Mouse (Mus musculus): ENCODE data around the gene Gm44502. TPM values are rescaled to one million over a fixed set of nuclear protein-coding genes. Genes with fewer than 3 reads are reported as not detected.
A peak's percentile ranks its signal among the peaks of the same experiment; 100 is the strongest.

Gene Gm44502
- polyA plus RNA-seq, 1 experiment from 2014 or later = not detected

- ATAC-seq (ENCODE audit: low FRiP score, low read depth) = no peak
Measured at GRCm38 (mm10) chr15:89468577-89468976, 39.1 kb upstream of the Gm44502 start.

GRCm38 (mm10) chr15:89465052-89465451, 35.6 kb upstream of the Gm44502 start:
- no peaks in the 10 kb centered on the region for H3K9me3 ChIP-seq
- no peak overlapping the region for H3K27ac ChIP-seq
- H3K4me1 ChIP-seq = no peaks in the 10 kb centered on the region
- H3K27me3 ChIP-seq = peaks cover 5% of the 10 kb centered on the region; the same call in 1 of the 2 replicates
- no peak for ATAC-seq (ENCODE audit: low FRiP score, low read depth)
- no peak overlapping the region for H3K9ac ChIP-seq
- H3K4me3 ChIP-seq = no peak overlapping the region
- no peak overlapping the region for H3K4me2 ChIP-seq (replicated peaks)
- no peaks in the 10 kb centered on the region for H3K36me3 ChIP-seq
- WGBS = 4% methylated on average over 1 of the region's 1 CpGs

More at GRCm38 (mm10) chr15:89468577-89468976, 39.1 kb upstream of the Gm44502 start:
- H3K27me3 ChIP-seq = no peaks in the 10 kb centered on the region
- no peaks in the 10 kb centered on the region for H3K4me1 ChIP-seq
- H3K9me3 ChIP-seq = no peaks in the 10 kb centered on the region
- no peak overlapping the region for H3K4me3 ChIP-seq
- H3K9ac ChIP-seq = no peak overlapping the region
- H3K36me3 ChIP-seq = no peaks in the 10 kb centered on the region
- WGBS = 30% methylated on average over 2 of the region's 2 CpGs
- no peak overlapping the region for H3K4me2 ChIP-seq (replicated peaks)
- no peak overlapping the region for H3K27ac ChIP-seq

DNA sequence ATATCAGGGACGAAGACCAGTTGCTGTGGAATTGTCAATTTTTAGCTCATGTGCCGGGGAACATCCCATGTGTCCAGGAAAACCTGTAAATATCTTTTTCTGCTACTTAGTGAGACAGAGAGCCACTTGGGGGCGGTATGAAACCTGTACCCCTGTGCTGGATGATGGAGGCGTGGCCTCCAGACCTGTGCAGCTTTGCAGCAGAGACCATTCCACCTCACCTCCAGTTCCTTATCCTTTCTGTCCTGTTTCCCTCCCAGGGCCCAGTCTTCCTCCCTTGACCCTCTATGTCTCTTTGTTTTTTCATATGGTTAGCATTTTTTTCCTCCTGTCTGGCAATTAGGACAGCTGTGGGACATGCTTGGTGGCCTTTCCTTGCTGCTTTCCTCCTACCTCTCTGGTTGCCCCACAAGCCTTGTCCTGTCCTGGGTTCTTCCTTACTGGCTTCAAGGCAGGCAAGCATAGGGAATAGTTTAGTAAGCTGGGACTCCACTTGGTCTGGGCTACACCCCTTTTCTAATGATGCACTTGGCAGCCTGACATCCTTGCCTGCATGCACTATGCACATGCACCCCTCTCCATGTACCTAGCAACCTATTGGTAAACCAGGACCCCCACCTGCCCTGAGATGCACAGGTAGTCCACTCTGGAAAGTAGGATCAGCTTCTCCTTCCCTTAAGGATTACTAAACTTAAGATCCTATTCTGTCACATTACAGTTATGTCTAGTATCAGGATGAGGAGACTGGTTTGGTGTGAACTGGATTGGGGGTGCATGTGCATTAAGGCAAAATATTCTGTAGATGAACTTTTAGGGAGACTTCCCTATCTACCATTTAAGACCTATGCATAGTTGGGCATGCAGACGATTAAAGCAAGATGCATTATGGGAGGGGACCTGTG, 34.1 kb upstream of the Gm44502 start:
- no peak overlapping the region for H3K4me2 ChIP-seq (replicated peaks)
- ATAC-seq (ENCODE audit: low FRiP score, low read depth) = no peak
- no peaks in the 10 kb centered on the region for H3K9me3 ChIP-seq
- H3K9ac ChIP-seq = no peak overlapping the region
- 55% methylated on average over 5 of the region's 5 CpGs for WGBS
- H3K27me3 ChIP-seq = peaks cover 5% of the 10 kb centered on the region; the same call in 1 of the 2 replicates
- H3K27ac ChIP-seq = no peak overlapping the region
- H3K4me3 ChIP-seq = no peak overlapping the region
- no peaks in the 10 kb centered on the region for H3K4me1 ChIP-seq
- H3K36me3 ChIP-seq = no peaks in the 10 kb centered on the region

GRCm38 (mm10) chr15:89462176-89462575, 32.7 kb upstream of the Gm44502 start:
- WGBS = 68% methylated on average over 7 of the region's 7 CpGs
- no peak overlapping the region for H3K27ac ChIP-seq
- H3K27me3 ChIP-seq = peaks cover 6% of the 10 kb centered on the region; the same call in 1 of the 2 replicates
- H3K9ac ChIP-seq = no peak overlapping the region
- H3K4me3 ChIP-seq = no peak overlapping the region
- no peaks in the 10 kb centered on the region for H3K36me3 ChIP-seq
- H3K4me1 ChIP-seq = no peaks in the 10 kb centered on the region
- no peak for ATAC-seq (ENCODE audit: low FRiP score, low read depth)
- H3K9me3 ChIP-seq = no peaks in the 10 kb centered on the region
- H3K4me2 ChIP-seq (replicated peaks) = no peak overlapping the region

- no peak overlapping the region for H3K4me3 ChIP-seq
- H3K27ac ChIP-seq = no peak overlapping the region
- no peak overlapping the region for H3K4me2 ChIP-seq (replicated peaks)
- no peaks in the 10 kb centered on the region for H3K4me1 ChIP-seq
- ATAC-seq (ENCODE audit: low FRiP score, low read depth) = no peak
- 79% methylated on average over 15 of the region's 15 CpGs for WGBS
- no peak overlapping the region for H3K9ac ChIP-seq
- H3K9me3 ChIP-seq = no peaks in the 10 kb centered on the region
- H3K27me3 ChIP-seq = peaks cover 9% of the 10 kb centered on the region; the same call in 1 of the 2 replicates
- H3K36me3 ChIP-seq = no peaks in the 10 kb centered on the region
Measured at GRCm38 (mm10) chr15:89461321-89461720, 31.8 kb upstream of the Gm44502 start.

DNA sequence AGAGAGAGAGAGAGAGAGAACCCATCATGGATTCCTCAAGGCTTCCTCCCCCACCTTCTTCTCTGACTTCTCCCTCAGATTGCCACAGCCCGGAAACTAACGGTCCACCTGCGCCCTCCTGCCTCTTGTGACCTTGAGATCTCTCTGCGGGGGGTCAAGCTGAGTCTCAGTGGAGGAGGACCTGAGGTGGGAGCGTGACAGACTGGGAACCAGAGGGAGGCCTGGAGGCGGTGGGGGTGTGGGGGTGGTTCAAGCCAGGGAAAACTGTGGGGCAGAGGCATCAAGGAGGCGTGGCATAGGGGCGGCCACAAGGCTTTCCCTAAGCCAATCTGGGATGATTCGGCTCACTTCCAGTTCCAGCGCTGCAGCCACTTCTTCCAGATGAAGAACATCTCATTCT, 30.8 kb upstream of the Gm44502 start:
- Histone ChIP-seq H3K9ac (no peak overlapping the region), H3K4me2 (replicated peaks) (no peak overlapping the region), H3K9me3 (no peaks in the 10 kb centered on the region), H3K27ac (no peak overlapping the region), H3K27me3 (peaks cover 16% of the 10 kb centered on the region), H3K4me3 (no peak overlapping the region), H3K4me1 (no peaks in the 10 kb centered on the region), H3K36me3 (no peaks in the 10 kb centered on the region)
- WGBS = 64% methylated on average over 10 of the region's 10 CpGs
- no peak for ATAC-seq (ENCODE audit: low FRiP score, low read depth)

DNA sequence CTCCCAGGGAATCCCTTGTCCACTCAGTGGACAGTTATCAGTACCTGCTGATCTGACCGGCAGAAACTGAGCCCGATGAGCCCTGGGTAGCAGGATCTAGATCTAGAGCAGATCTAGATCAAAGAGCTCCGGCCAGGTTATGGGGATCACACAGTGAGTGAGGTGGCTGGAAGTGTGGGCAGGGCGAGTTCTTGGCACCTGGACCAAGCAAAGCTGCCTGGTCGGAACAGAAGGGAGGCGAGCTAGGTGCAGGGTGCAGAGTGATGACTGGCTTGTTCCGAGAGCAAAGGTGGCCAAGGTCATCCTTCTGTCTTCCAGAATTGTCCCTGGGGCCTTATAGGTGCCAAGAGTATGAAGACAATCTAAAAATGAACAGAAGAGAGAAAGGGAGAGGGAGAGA, 30.3 kb upstream of the Gm44502 start:
- H3K27ac ChIP-seq = no peak overlapping the region
- no peaks in the 10 kb centered on the region for H3K9me3 ChIP-seq
- no peaks in the 10 kb centered on the region for H3K36me3 ChIP-seq
- H3K4me1 ChIP-seq = no peaks in the 10 kb centered on the region
- no peak overlapping the region for H3K4me3 ChIP-seq
- H3K9ac ChIP-seq = no peak overlapping the region; the same call in 1 of the 2 replicates
- no peak overlapping the region for H3K4me2 ChIP-seq (replicated peaks)
- ATAC-seq (ENCODE audit: low FRiP score, low read depth) = no peak
- peaks cover 21% of the 10 kb centered on the region for H3K27me3 ChIP-seq
- whole genome bisulfite sequencing = 87% methylated on average over 7 of the region's 7 CpGs

- H3K4me1 ChIP-seq = peaks cover 7% of the 10 kb centered on the region
- H3K27me3 ChIP-seq = peaks cover 30% of the 10 kb centered on the region
- WGBS = 94% methylated on average over 15 of the region's 15 CpGs
- no peaks in the 10 kb centered on the region for H3K36me3 ChIP-seq
- H3K4me3 ChIP-seq = no peak overlapping the region
- H3K27ac ChIP-seq = no peak overlapping the region
- no peaks in the 10 kb centered on the region for H3K9me3 ChIP-seq
- H3K9ac ChIP-seq = no peak overlapping the region
- H3K4me2 ChIP-seq (replicated peaks) = no peak overlapping the region
- ATAC-seq (ENCODE audit: low FRiP score, low read depth) = no peak
Measured at GRCm38 (mm10) chr15:89458942-89459341, 29.4 kb upstream of the Gm44502 start.

GRCm38 (mm10) chr15:89455642-89456041, 26.1 kb upstream of the Gm44502 start:
- no peak overlapping the region for H3K4me2 ChIP-seq (replicated peaks)
- no peaks in the 10 kb centered on the region for H3K9me3 ChIP-seq
- peaks cover 43% of the 10 kb centered on the region for H3K27me3 ChIP-seq
- H3K9ac ChIP-seq = no peak overlapping the region
- no peak for ATAC-seq (ENCODE audit: low FRiP score, low read depth)
- WGBS = 78% methylated on average over 6 of the region's 6 CpGs
- no peak overlapping the region for H3K4me3 ChIP-seq
- no peaks in the 10 kb centered on the region for H3K36me3 ChIP-seq
- peaks cover 12% of the 10 kb centered on the region for H3K4me1 ChIP-seq
- no peak overlapping the region for H3K27ac ChIP-seq

DNA sequence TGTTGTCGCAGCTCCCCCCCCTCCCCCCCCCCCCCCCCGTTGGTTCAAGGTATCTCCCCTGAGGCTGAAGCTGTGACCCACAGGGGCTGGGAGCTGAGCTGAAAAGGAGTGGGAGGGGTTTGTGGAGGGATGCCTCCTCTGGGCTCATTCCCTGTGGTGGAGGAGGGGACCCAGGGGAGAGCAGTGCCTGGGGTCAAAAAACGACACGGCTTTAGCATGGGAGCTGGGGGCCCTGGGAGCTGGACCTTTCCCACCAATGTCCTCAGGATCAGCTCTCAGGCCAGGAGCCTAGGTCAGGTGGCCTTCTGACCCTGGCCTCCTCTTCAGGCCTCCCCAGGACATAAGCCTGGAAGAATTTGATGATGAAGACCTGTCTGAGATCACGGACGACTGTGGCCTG, 25.4 kb upstream of the Gm44502 start:
- H3K4me2 ChIP-seq (replicated peaks) = peak overlapping the region; percentile 88; the same call in 1 of the 2 replicates
- no peak overlapping the region for H3K9ac ChIP-seq
- ATAC-seq (ENCODE audit: low FRiP score, low read depth) = no peak
- H3K27ac ChIP-seq = no peak overlapping the region
- no peak overlapping the region for H3K4me3 ChIP-seq
- no peaks in the 10 kb centered on the region for H3K36me3 ChIP-seq
- 12% methylated on average over 5 of the region's 6 CpGs for WGBS
- H3K27me3 ChIP-seq = peaks cover 43% of the 10 kb centered on the region
- H3K4me1 ChIP-seq = peaks cover 12% of the 10 kb centered on the region
- H3K9me3 ChIP-seq = no peaks in the 10 kb centered on the region

DNA sequence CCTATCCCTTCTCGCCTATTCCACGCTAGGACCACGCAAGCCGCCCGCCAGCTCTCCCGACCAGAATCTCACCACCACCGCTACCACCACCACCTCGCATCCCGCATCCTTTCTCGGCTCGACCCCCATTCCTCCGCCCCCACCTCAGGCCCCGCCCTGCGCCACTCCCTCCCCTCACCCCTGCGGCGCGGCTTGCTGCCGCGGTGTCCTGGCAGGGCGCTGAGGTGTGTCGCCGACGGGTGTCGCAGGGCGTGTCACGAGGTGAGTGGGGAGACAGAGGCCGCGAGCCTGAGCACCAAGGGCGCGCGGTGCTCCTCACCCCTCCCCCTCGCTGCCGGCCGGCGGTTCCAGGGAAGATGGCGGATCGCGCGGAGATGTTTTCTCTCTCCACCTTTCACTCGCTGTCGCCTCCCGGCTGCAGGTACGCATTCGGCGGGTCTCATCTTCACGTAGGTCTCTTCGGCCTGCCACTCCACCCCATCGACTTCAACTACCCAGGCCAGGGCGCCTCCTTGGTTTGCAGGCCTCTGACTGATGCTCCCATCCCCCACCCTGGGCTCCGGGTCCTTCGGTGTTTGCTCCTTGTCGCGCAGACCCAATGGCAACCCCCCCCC, 24.5 kb upstream of the Gm44502 start, which contains the start of gene Mapk8ip2:
Gene Mapk8ip2, plus strand, starts transcription at position 49 of the 614 bp plus-strand sequence.
- 0 out of 2 replicates have a peak, but pooled peaks have one; percentile 55 for ATAC-seq (ENCODE audit: low FRiP score, low read depth)
- Histone ChIP-seq H3K4me2 (replicated peaks) (peak within 1 kb of the TSS; percentile 88), H3K4me1 (peaks cover 12% of the 10 kb centered on the region), H3K27ac (no peak within 1 kb of the TSS), H3K27me3 (peaks cover 43% of the 10 kb centered on the region), H3K36me3 (no peaks in the 10 kb centered on the region), H3K4me3 (peak within 1 kb of the TSS; percentile 54), H3K9me3 (no peaks in the 10 kb centered on the region), H3K9ac (peak within 1 kb of the TSS; percentile 43; the same call in 1 of the 2 replicates)
- 2% methylated on average over 53 of the region's 53 CpGs for WGBS
